Mouse (Mus musculus) kidney, adult 2 months (tissue): ENCODE measurements around the gene Slc6a8.

Source experiments
- CTCF ChIP-seq: fragments of 200-500 bp; conservative IDR thresholded peaks from 2 replicates; pipeline ENCODE4 v1.5.1; 2011; ENCODE audit warnings: low read depth, mild to moderate bottlenecking, control low read depth, low read length, moderate library complexity, mixed read lengths; ENCODE audit not compliant: insufficient read depth, insufficient read length
- POLR2A ChIP-seq: fragments of 200-500 bp; IDR thresholded peaks from one replicate; pipeline ENCODE4 v1.6.1; 2011; ENCODE audit warnings: low read depth, low read length, control low read depth

DNA sequence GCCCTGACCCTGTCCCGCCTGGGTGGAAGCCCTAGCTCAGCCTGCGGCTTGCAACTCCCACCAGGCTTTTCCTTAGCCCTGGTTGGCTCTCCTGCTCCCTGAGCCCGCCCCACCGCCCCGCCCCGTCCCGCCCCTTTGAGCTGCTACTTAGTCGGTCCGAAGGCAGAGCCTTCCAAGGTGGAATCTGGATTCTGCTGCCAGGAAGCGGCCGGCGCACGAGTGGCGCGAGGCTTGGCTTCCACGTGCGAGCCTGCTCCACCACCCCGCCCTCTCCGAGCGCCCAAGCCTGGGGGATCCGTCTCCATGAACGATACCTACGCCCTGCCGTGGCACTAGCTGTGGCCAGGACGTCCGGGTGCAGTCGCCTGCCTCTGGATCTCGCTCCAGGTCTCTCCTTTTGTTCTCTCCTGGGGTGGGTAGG lies 33.7 kb upstream of the Slc6a8 start, which contains the start of gene Dusp9:
- no peak for TF ChIP-seq POLR2A
- TF ChIP-seq CTCF, result no peak
